In the genomic region with DNA sequence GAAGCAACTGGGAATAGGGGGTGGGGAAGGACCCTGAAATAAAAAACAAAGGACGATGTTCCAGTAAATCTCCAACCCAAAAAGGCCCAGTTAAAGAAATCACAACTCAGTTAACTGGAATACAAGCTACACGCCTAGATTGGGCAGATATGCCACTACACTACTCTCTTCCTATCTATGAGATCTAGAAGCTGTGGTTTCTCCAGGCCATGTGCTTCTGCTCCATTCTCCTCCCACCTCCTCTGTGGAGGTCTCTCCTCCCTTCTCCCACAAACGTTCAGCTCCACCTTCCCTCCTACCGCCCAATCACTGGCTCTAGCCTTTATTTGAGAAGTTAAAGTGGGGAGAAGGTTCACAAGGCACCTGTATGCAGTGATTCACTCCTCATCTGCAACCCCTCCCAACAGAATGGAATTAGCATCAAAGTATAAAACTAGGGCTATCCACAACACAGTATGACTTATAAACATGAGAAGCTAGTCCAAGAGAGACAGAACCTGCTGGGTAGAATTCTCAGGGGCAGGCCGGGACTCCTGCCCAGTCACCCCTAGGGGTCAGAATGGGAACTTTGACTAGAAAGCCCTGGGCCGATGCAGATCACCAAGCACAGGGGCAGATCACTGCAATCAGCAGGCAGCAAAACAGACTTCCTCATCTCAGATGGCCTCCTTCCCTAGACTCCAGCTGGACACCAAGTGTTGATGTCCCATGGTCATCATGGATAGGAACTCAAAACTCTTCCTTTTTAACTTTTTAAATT, we compare ENCODE assay signal across 13 mouse cellular contexts. TPM values are rescaled to one million over a fixed set of nuclear protein-coding genes. Genes with fewer than 3 reads are reported as not detected.
DNase-seq lines count a peak whose midpoint lies in the region; ATAC-seq lines count a peak whose summit lies in the region.
"Had no signal": no experiment of that assay in that cellular context is flagged by ENCODE, and none has a peak within 500 bp of the region (broad histone marks: within the 10 kb centered on the region; RNA-seq: fewer than 3 reads in every experiment).

No protein-coding gene starts in this region.

- H3K27ac ChIP-seq in heart, embryonic 10.5 days, result 0 out of 2 replicates have a peak overlapping the region, but pooled peaks have one; percentile 10
- H3K27ac ChIP-seq in liver, embryonic 15.5 days (replicated peaks), result no peak overlapping the region

- no peak overlapping the region for H3K4me3 ChIP-seq in heart, embryonic 10.5 days
- no peak overlapping the region for H3K4me3 ChIP-seq in liver, embryonic 15.5 days (replicated peaks)

- no peaks in the 10 kb centered on the region for H3K36me3 ChIP-seq in heart, embryonic 10.5 days
- no peaks in the 10 kb centered on the region for H3K36me3 ChIP-seq in liver, embryonic 15.5 days (replicated peaks)

- H3K4me2 ChIP-seq in liver, embryonic 15.5 days, result no peak overlapping the region

- intact Hi-C loops in heart, postnatal 36 days (cut with DNase I), result no loop called here
- intact Hi-C loops in left cerebral cortex, postnatal 14 days (cut with DNase I), result no loop called here

- 0 out of 2 replicates have a peak, but pooled peaks have one; percentile 15 for ATAC-seq in liver, embryonic 15.5 days (ENCODE audit: insufficient read depth)
- peak; percentile 16; the same call in 1 of the 2 replicates for ATAC-seq in erythroblast, adult 5-6 weeks (replicated peaks; ENCODE audit: low FRiP score, poor library complexity, severe bottlenecking)
- peak; percentile 24; the same call in 1 of the 2 replicates for ATAC-seq in monocyte, adult 5-6 weeks (replicated peaks; ENCODE audit: insufficient number of reproducible peaks, low FRiP score, low TSS enrichment, poor library complexity, severe bottlenecking)
- ATAC-seq: lung, postnatal 0 days had no signal

- peak; percentile 72 for DNase-seq in heart, embryonic 10.5 days (ENCODE audit: low spot score)
- DNase-seq in heart, postnatal 36 days, result no peak
- DNase-seq in liver, result no peak
- DNase-seq in left cerebral cortex, postnatal 14 days (ENCODE audit: low spot score in 2 of 2), result no peak
- DNase-seq in layer of hippocampus, adult 11-12 months (ENCODE audit: low spot score), result no peak
- DNase-seq: adrenal gland, postnatal 25 days; cerebellum, postnatal 36 days; right cerebral cortex, postnatal 14 days had no signal

- H3K27me3 ChIP-seq in heart, embryonic 10.5 days (ENCODE audit: insufficient read depth, poor library complexity, severe bottlenecking), result no peaks in the 10 kb centered on the region
- H3K27me3 ChIP-seq in liver, embryonic 15.5 days, result no peaks in the 10 kb centered on the region

- H3K9me3 ChIP-seq in heart, embryonic 10.5 days, result no peaks in the 10 kb centered on the region
- H3K9me3 ChIP-seq in liver, embryonic 15.5 days (replicated peaks), result no peaks in the 10 kb centered on the region

- WGBS in heart, embryonic 10.5 days, result 42% methylated on average over 6 of the region's 6 CpGs
- WGBS in liver, embryonic 15.5 days (ENCODE audit: insufficient replicate concordance), result 25% methylated on average over 6 of the region's 6 CpGs

- H3K9ac ChIP-seq in liver, embryonic 15.5 days, result no peak overlapping the region

- H3K4me1 ChIP-seq in heart, embryonic 10.5 days, result peaks cover 12% of the 10 kb centered on the region
- H3K4me1 ChIP-seq in liver, embryonic 15.5 days (replicated peaks), result peaks cover 12% of the 10 kb centered on the region

RNA-seq across cellular contexts. Expression of gene E4f1, which starts 6.6 kb away (rescaled TPM):
- 27.1 and 30.3 TPM in 2 replicates for polyA plus RNA-seq in heart, embryonic 10.5 days (2016; fragmentation: Nextera tagmentation; extraction: Ambion mirVana)
- 10 to 100 TPM; 11.0 to 12.4 TPM for total RNA-seq in heart, postnatal 36 days (2021)
- polyA plus RNA-seq in liver, embryonic 15.5 days (2015; fragmentation: Nextera tagmentation; extraction: Ambion mirVana), result 11.5 and 14.2 TPM in 2 replicates
- total RNA-seq in erythroblast, adult 5-6 weeks (2015; ENCODE audit: low replicate concordance), result 15.0 and 20.9 TPM in 2 replicates
- 13.4 and 14.1 TPM in 2 replicates for total RNA-seq in erythroblast, adult 5-6 weeks (2017; ENCODE audit: low replicate concordance)
- total RNA-seq in monocyte, adult 5-6 weeks (2017), result 26.9 to 32.5 TPM (median 29.5 TPM) in 3 replicates
- total RNA-seq in left cerebral cortex, postnatal 14 days (2021), result 10 to 100 TPM; 31.2 to 33.1 TPM

RNA-seq across cellular contexts. Expression of gene Pgp, which starts 6.6 kb away (rescaled TPM):
- 86.3 and 91.2 TPM in 2 replicates for polyA plus RNA-seq in heart, embryonic 10.5 days (2016; fragmentation: Nextera tagmentation; extraction: Ambion mirVana)
- total RNA-seq in heart, postnatal 36 days (2021), result 10 to 100 TPM; 39.1 to 41.9 TPM
- 60.5 and 61.2 TPM in 2 replicates for polyA plus RNA-seq in liver, embryonic 15.5 days (2015; fragmentation: Nextera tagmentation; extraction: Ambion mirVana)
- 14.2 and 20.2 TPM in 2 replicates for total RNA-seq in erythroblast, adult 5-6 weeks (2015; ENCODE audit: low replicate concordance)
- 6.1 and 8.1 TPM in 2 replicates for total RNA-seq in erythroblast, adult 5-6 weeks (2017; ENCODE audit: low replicate concordance)
- 8.4 to 10.1 TPM (median 9.1 TPM) in 3 replicates for total RNA-seq in monocyte, adult 5-6 weeks (2017)
- 10 to 100 TPM; 70.6 to 74.9 TPM for total RNA-seq in left cerebral cortex, postnatal 14 days (2021)

RNA-seq across cellular contexts. Expression of gene Bricd5, which starts 10.1 kb away (rescaled TPM):
- 0.48 and 0.69 TPM in 2 replicates for polyA plus RNA-seq in heart, embryonic 10.5 days (2016; fragmentation: Nextera tagmentation; extraction: Ambion mirVana)
- total RNA-seq in heart, postnatal 36 days (2021), result not detected
- 0.13 TPM in 1 of 2 replicates, not detected in the other for polyA plus RNA-seq in liver, embryonic 15.5 days (2015; fragmentation: Nextera tagmentation; extraction: Ambion mirVana)
- total RNA-seq in erythroblast, adult 5-6 weeks (2015; ENCODE audit: low replicate concordance), result 1.7 TPM in 1 of 2 replicates, not detected in the other
- 1.1 TPM in 1 of 2 replicates, not detected in the other for total RNA-seq in erythroblast, adult 5-6 weeks (2017; ENCODE audit: low replicate concordance)
- 1.3 TPM in 1 of 3 replicates, not detected in the others for total RNA-seq in monocyte, adult 5-6 weeks (2017)
- 1 to 10 TPM; 1.7 to 1.8 TPM for total RNA-seq in left cerebral cortex, postnatal 14 days (2021)
- polyA plus RNA-seq: heart, postnatal 0 days; lung, postnatal 0 days had no signal

RNA-seq across cellular contexts. Expression of gene Mlst8, which starts 15.3 kb away (rescaled TPM):
- polyA plus RNA-seq in heart, embryonic 10.5 days (2016; fragmentation: Nextera tagmentation; extraction: Ambion mirVana), result 22.3 and 22.7 TPM in 2 replicates
- 1 to 10 TPM; 8.1 to 9.0 TPM for total RNA-seq in heart, postnatal 36 days (2021)
- polyA plus RNA-seq in liver, embryonic 15.5 days (2015; fragmentation: Nextera tagmentation; extraction: Ambion mirVana), result 12.0 and 13.6 TPM in 2 replicates
- 5.9 and 15.8 TPM in 2 replicates for total RNA-seq in erythroblast, adult 5-6 weeks (2015; ENCODE audit: low replicate concordance)
- 5.5 and 8.2 TPM in 2 replicates for total RNA-seq in erythroblast, adult 5-6 weeks (2017; ENCODE audit: low replicate concordance)
- total RNA-seq in monocyte, adult 5-6 weeks (2017), result 8.4 to 19.3 TPM (median 11.2 TPM) in 3 replicates
- 10 to 100 TPM; 32.3 to 36.9 TPM for total RNA-seq in left cerebral cortex, postnatal 14 days (2021)

RNA-seq across cellular contexts. Expression of gene Dnase1l2, which starts 20.6 kb away (rescaled TPM):
- 1.6 and 2.3 TPM in 2 replicates for polyA plus RNA-seq in heart, embryonic 10.5 days (2016; fragmentation: Nextera tagmentation; extraction: Ambion mirVana)
- total RNA-seq in heart, postnatal 36 days (2021), result 1 to 10 TPM; 1.1 to 1.4 TPM
- 0.39 and 0.41 TPM in 2 replicates for polyA plus RNA-seq in liver, embryonic 15.5 days (2015; fragmentation: Nextera tagmentation; extraction: Ambion mirVana)
- 2.1 TPM in 1 of 2 replicates, not detected in the other for total RNA-seq in erythroblast, adult 5-6 weeks (2015; ENCODE audit: low replicate concordance)
- 0.85 and 5.6 TPM in 2 replicates for total RNA-seq in erythroblast, adult 5-6 weeks (2017; ENCODE audit: low replicate concordance)
- total RNA-seq in monocyte, adult 5-6 weeks (2017), result 1.6 to 2.2 TPM in 2 of 3 replicates, not detected in the other
- 1 to 10 TPM; 4.8 to 6.5 TPM for total RNA-seq in left cerebral cortex, postnatal 14 days (2021)
